Mouse (Mus musculus) heart, embryonic 12.5 days (tissue): Measurements from ENCODE around the gene Abat. TPM values are rescaled to one million over a fixed set of nuclear protein-coding genes. Genes with fewer than 3 reads are reported as not detected.

ENCODE experiments used
- ATAC-seq: fragments of 200-750 bp; cut with Nextera tagmentation; 2 replicates; pipeline ENCODE4 v1.8.0; 2017; ENCODE audit warnings: moderate TSS enrichment, moderate library complexity; ENCODE audit not compliant: insufficient number of reproducible peaks, low FRiP score
- H3K27ac ChIP-seq: fragments of 300-500 bp; sonication (generic); 2 replicates; pipeline ENCODE4 v1.5.1; 2016; ENCODE audit warnings: mild to moderate bottlenecking, moderate library complexity; ENCODE audit not compliant: poor library complexity, severe bottlenecking
- H3K27me3 ChIP-seq: fragments of 300-500 bp; sonication (generic); replicated peaks from 2 replicates; pipeline ENCODE4 v1.6.1; 2016; ENCODE audit warnings: mild to moderate bottlenecking, moderate library complexity
- H3K36me3 ChIP-seq: fragments of 300-500 bp; sonication (generic); 2 replicates; pipeline ENCODE4 v1.6.1; 2016; ENCODE audit warnings: mild to moderate bottlenecking, moderate library complexity
- H3K4me1 ChIP-seq: fragments of 300-500 bp; sonication (generic); replicated peaks from 2 replicates; pipeline ENCODE4 v1.6.1; 2016; ENCODE audit warnings: mild to moderate bottlenecking
- H3K4me2 ChIP-seq: fragments of 300-500 bp; sonication (generic); 2 replicates; pipeline ENCODE4 v1.6.1; 2016; ENCODE audit warnings: mild to moderate bottlenecking, moderate library complexity
- H3K4me3 ChIP-seq: fragments of 300-500 bp; sonication (generic); 2 replicates; pipeline ENCODE4 v1.5.1; 2016; ENCODE audit warnings: mild to moderate bottlenecking
- H3K9ac ChIP-seq: fragments of 300-500 bp; sonication (generic); 2 replicates; pipeline ENCODE4 v1.6.1; 2016; ENCODE audit warnings: mild to moderate bottlenecking, moderate library complexity
- H3K9me3 ChIP-seq: fragments of 300-500 bp; sonication (generic); replicated peaks from 2 replicates; pipeline ENCODE4 v1.6.1; 2016; ENCODE audit warnings: mild to moderate bottlenecking, moderate library complexity
- WGBS: fragments of 180-500 bp; shearing (Covaris S2); methylation state at CpG from one replicate; pipeline ENCODE4 v1.1.7; 2016; 5-methylcytosine and 5-hydroxymethylcytosine counted together
- polyA plus RNA-seq: library from polyadenylated mRNA; unstranded; fragments of >200 nt; fragmentation: Nextera tagmentation; extraction: Ambion mirVana; gene quantifications from 2 replicates; pipeline ENCODE4 v1.2.1, GENCODE M21; 2016

Gene Abat
- polyA plus RNA-seq, 1 experiment from 2014 or later, result 50.7 TPM

DNA sequence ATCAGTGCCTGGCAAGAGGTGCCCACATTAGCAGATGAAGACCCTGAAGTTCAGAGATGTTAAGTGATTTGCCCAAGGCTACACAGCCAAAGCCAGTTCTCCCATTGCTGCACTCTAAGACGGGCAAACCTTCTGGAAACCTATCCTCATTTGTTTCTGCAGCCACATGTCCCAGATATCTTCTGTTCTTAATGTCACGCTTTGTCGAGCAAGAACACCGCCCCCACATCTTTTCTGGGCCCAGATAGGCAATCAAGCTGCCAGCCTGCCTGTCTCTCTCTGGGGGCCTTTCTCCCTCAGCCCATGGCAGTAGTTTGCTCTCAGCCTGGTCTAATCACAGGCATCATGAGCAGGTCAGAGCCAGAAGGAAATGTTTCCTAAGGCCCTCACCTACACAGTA is 83.1 kb downstream of the Abat start:
- ATAC-seq, result no peak
- Histone ChIP-seq H3K27me3 (no peaks in the 10 kb centered on the region), H3K4me2 (no peak overlapping the region), H3K4me1 (no peaks in the 10 kb centered on the region), H3K27ac (no peak overlapping the region), H3K36me3 (peaks cover 3% of the 10 kb centered on the region; the same call in 1 of the 2 replicates), H3K9me3 (no peaks in the 10 kb centered on the region), H3K4me3 (no peak overlapping the region), H3K9ac (no peak overlapping the region)
- WGBS, result 63% methylated on average over 4 of the region's 4 CpGs

DNA sequence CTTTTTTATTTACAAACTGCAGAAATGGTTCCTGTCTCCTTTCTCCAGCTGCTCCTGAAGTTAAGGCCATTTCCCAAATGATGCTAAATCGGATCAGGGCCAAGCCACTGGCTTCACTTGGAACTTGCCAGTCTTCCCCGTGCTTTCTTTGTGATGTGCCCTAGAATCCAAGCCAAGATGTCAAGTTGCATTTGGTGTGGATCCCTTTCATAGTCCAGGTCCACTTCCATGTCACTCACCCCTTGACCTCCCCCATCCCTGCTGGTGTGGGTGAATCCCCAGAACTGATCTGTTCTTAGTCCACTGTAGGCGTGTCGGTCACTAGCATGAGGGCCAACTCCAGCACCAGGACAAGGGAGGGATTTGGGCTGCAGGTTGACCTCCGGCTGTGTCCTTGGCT is 84.3 kb downstream of the Abat start:
- H3K27me3 ChIP-seq, result no peaks in the 10 kb centered on the region
- no peaks in the 10 kb centered on the region for H3K9me3 ChIP-seq
- peaks cover 12% of the 10 kb centered on the region for H3K36me3 ChIP-seq
- no peak overlapping the region for H3K27ac ChIP-seq
- no peak overlapping the region for H3K4me2 ChIP-seq
- no peak overlapping the region for H3K9ac ChIP-seq
- no peaks in the 10 kb centered on the region for H3K4me1 ChIP-seq
- H3K4me3 ChIP-seq, result no peak overlapping the region
- WGBS, result 81% methylated on average over 5 of the region's 5 CpGs
- no peak for ATAC-seq

GRCm38 (mm10) chr16:8603789-8604188 is 90.6 kb downstream of the Abat start:
- 47% methylated on average over 3 of the region's 3 CpGs for WGBS

GRCm38 (mm10) chr16:8610397-8610796 is 97.2 kb downstream of the Abat start:
- H3K9ac ChIP-seq, result no peak overlapping the region
- 68% methylated on average over 3 of the region's 3 CpGs for WGBS
- ATAC-seq, result no peak

More at GRCm38 (mm10) chr16:8603789-8604188, 90.6 kb downstream of the Abat start:
- Histone ChIP-seq H3K27me3 (no peaks in the 10 kb centered on the region), H3K4me2 (no peak overlapping the region), H3K4me1 (no peaks in the 10 kb centered on the region), H3K27ac (no peak overlapping the region), H3K9me3 (no peaks in the 10 kb centered on the region), H3K4me3 (no peak overlapping the region), H3K36me3 (peaks cover 27% of the 10 kb centered on the region), H3K9ac (no peak overlapping the region)
- 0 out of 2 replicates have a peak, but pooled peaks have one; percentile 29 for ATAC-seq

DNA sequence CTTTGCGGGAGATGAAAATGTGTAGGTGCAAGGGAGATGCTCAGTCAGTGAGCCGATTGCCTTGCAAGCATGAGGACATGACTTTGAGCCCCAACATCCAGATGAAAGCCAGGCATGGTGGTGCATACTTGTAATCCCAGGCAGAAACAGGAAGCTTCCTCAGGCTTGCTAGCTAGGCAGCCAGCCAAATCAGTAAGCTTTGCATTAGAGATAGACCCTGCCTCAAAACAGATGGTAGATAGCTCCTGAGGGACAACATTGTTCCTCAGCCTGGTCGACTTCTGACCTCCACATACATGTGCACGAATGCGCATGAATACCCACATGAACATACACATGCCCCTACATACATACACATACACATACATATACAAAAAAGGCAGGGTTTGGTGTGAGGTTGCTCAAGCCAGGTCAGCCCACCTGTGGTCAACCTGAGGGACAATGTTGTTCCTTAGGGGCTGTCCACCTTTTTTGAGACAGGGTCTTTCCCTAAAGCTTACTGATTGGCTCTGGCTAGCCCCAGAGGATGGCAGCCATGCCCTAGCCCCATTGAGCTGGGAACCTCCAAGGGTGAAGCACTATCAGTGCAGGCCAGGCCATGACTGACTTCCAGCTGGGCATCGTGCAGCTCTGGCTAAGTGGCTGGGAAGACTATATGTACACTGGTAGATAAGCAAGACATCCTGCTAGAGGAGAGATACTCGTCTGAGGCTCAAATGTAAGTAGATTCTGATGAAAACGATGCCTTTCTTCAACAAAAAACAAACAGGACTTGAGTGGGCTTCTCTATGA is 99.2 kb downstream of the Abat start:
- no peaks in the 10 kb centered on the region for H3K9me3 ChIP-seq
- H3K27ac ChIP-seq, result no peak overlapping the region
- WGBS, result 63% methylated on average over 8 of the region's 8 CpGs
- H3K4me2 ChIP-seq, result no peak overlapping the region
- no peak overlapping the region for H3K4me3 ChIP-seq
- no peak; the same call in 1 of the 2 replicates for ATAC-seq
- H3K36me3 ChIP-seq, result peaks cover 33% of the 10 kb centered on the region
- no peaks in the 10 kb centered on the region for H3K4me1 ChIP-seq
- no peaks in the 10 kb centered on the region for H3K27me3 ChIP-seq
- no peak overlapping the region for H3K9ac ChIP-seq

More at GRCm38 (mm10) chr16:8610397-8610796, 97.2 kb downstream of the Abat start:
- H3K27ac ChIP-seq, result no peak overlapping the region
- H3K9me3 ChIP-seq, result no peaks in the 10 kb centered on the region
- no peak overlapping the region for H3K4me3 ChIP-seq
- H3K4me1 ChIP-seq, result no peaks in the 10 kb centered on the region
- peaks cover 36% of the 10 kb centered on the region for H3K36me3 ChIP-seq
- no peak overlapping the region for H3K4me2 ChIP-seq
- H3K27me3 ChIP-seq, result no peaks in the 10 kb centered on the region

GRCm38 (mm10) chr16:8613039-8613438 is 99.8 kb downstream of the Abat start:
- Histone ChIP-seq H3K4me2 (no peak overlapping the region), H3K9me3 (no peaks in the 10 kb centered on the region), H3K27me3 (no peaks in the 10 kb centered on the region), H3K36me3 (peaks cover 33% of the 10 kb centered on the region), H3K4me1 (no peaks in the 10 kb centered on the region), H3K4me3 (no peak overlapping the region), H3K9ac (no peak overlapping the region), H3K27ac (no peak overlapping the region)
- 72% methylated on average over 4 of the region's 4 CpGs for WGBS
- no peak for ATAC-seq

DNA sequence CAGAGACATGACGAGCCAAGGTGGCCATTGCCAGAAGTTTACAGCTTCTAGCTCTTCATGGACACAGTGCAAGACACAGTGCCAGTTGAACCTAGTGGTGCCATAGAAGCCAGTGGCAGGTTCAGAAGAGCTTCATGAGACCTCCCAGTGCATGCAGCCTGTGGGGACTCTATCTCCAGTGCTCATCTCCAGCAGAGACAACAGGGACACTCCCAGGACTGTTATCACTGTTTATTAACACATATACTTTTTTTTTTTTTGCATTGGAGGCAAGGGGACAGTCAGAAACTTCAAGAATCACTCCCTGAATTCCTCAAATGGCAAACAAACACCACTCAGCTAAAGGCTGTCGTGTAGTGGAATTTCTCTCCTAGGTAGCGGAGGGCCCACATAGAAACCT is 100.2 kb downstream of the Abat start:
- Histone ChIP-seq H3K36me3 (peaks cover 36% of the 10 kb centered on the region), H3K9ac (no peak overlapping the region), H3K4me2 (no peak overlapping the region), H3K27ac (no peak overlapping the region), H3K27me3 (no peaks in the 10 kb centered on the region), H3K4me3 (no peak overlapping the region), H3K4me1 (no peaks in the 10 kb centered on the region), H3K9me3 (no peaks in the 10 kb centered on the region)
- WGBS, result 73% methylated on average over 3 of the region's 3 CpGs
- no peak for ATAC-seq

- WGBS, result 62% methylated on average over 10 of the region's 10 CpGs
Measured at GRCm38 (mm10) chr16:8619659-8620314, 106.6 kb downstream of the Abat start.

DNA sequence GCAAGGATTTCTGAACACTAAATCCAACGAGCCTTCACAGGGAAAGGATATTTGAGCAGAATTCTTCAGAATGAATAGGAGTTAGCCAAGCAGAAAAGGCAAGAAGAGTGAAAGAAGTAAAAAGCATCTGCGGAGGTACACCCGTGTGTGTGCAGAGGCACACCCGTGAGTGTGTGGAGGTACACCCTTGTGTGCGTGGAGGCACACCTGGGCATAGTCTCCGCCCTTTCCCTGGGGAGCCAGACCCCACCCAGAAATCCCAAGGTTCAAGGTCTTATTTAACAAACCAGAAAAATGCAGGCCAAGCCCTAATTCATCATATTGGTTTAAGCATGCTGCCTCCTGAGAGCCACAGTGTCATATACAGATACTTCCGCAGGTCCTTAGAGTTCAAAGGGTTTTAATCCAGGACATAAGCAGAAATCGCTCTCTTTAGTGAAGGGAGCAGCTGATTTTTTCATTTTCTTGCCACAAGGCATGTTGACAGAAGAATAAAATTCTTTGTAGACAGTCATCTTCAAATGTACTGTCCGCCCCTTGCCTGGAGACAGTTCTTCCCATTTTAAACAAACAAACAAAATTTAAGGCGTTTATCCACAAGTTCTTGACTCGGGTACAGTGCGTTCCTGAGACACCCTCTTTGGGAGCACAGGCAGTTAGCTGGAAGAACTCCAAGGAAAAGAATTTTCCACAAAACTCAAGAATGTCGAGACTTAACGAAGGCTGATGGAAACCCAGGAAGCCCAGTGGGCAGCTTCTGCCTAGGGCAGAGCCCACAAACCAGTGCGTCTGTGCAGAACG is 107.3 kb downstream of the Abat start:
- Histone ChIP-seq H3K27ac (no peak overlapping the region), H3K4me3 (no peak overlapping the region), H3K27me3 (no peaks in the 10 kb centered on the region), H3K36me3 (peaks cover 15% of the 10 kb centered on the region), H3K4me2 (no peak overlapping the region), H3K4me1 (no peaks in the 10 kb centered on the region), H3K9ac (no peak overlapping the region), H3K9me3 (peaks cover 4% of the 10 kb centered on the region; the same call in 1 of the 2 replicates)
- no peak for ATAC-seq
- WGBS, result 80% methylated on average over 16 of the region's 16 CpGs

More at GRCm38 (mm10) chr16:8619659-8620314, 106.6 kb downstream of the Abat start:
- Histone ChIP-seq H3K4me2 (no peak overlapping the region), H3K4me3 (no peak overlapping the region), H3K9ac (no peak overlapping the region), H3K27ac (no peak overlapping the region), H3K9me3 (peaks cover 4% of the 10 kb centered on the region; the same call in 1 of the 2 replicates), H3K4me1 (no peaks in the 10 kb centered on the region), H3K27me3 (no peaks in the 10 kb centered on the region), H3K36me3 (peaks cover 15% of the 10 kb centered on the region)
- no peak for ATAC-seq

- H3K27me3 ChIP-seq, result no peaks in the 10 kb centered on the region
- no peak for ATAC-seq
- H3K9ac ChIP-seq, result no peak overlapping the region
- no peak overlapping the region for H3K27ac ChIP-seq
- H3K36me3 ChIP-seq, result peaks cover 33% of the 10 kb centered on the region
- no peaks in the 10 kb centered on the region for H3K4me1 ChIP-seq
- H3K9me3 ChIP-seq, result no peaks in the 10 kb centered on the region
- H3K4me3 ChIP-seq, result no peak overlapping the region
- WGBS, result 60% methylated on average over 2 of the region's 2 CpGs
- H3K4me2 ChIP-seq, result no peak overlapping the region
Measured at GRCm38 (mm10) chr16:8630419-8630818, 117.2 kb downstream of the Abat start.

DNA sequence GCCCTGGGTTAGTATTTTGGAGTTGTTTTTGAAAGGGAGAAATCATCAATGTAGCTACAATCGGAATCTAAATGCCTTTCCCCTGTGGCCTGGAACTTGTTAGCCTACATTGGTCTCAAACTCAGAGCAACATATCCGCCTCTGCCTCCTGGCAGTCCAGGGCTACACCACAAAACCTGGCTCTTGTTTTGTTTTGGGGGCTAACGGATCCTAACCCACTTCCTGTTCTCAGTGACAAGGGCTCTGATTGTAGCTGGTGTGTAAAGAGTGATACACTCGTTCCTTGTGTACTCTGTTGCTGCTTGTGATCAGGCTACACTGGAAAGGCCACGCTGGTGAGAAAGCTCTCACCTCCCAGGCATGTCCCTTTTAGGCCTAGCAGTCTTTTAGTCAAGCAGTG is 118.2 kb downstream of the Abat start:
- no peak overlapping the region for H3K9ac ChIP-seq
- H3K9me3 ChIP-seq, result no peaks in the 10 kb centered on the region
- H3K4me3 ChIP-seq, result no peak overlapping the region
- ATAC-seq, result no peak
- no peak overlapping the region for H3K4me2 ChIP-seq
- H3K36me3 ChIP-seq, result peaks cover 40% of the 10 kb centered on the region
- peaks cover 9% of the 10 kb centered on the region for H3K4me1 ChIP-seq
- no peaks in the 10 kb centered on the region for H3K27me3 ChIP-seq
- 79% methylated on average over 5 of the region's 5 CpGs for WGBS
- H3K27ac ChIP-seq, result no peak overlapping the region
